12 mouse cellular contexts compared by ENCODE assay signal in genomic region chr7:99128020-99128950, GRCm38 (mm10). TPM values are rescaled to one million over a fixed set of nuclear protein-coding genes. Genes with fewer than 3 reads are reported as not detected.
A peak's percentile ranks its signal among the peaks of the same experiment; 100 is the strongest.
DNase-seq lines count a peak whose midpoint lies in the region; ATAC-seq and TF ChIP-seq lines count a peak whose summit lies in the region.
"Had no signal": no experiment of that assay in that cellular context is flagged by ENCODE, and none has a peak within 500 bp of the region (broad histone marks: within the 10 kb centered on the region; RNA-seq: fewer than 3 reads in every experiment).

No protein-coding gene starts in this region.

- TF ChIP-seq CTCF in intestine, postnatal 0 days (IDR thresholded peaks at IDR 0.05; ENCODE audit: low read depth): no peak
- no peak for TF ChIP-seq CTCF in ES-Bruce4 (IDR thresholded peaks at IDR 0.05; ENCODE audit: low read depth, low read length)
- TF ChIP-seq CTCF in liver, postnatal 0 days (IDR thresholded peaks at IDR 0.05; ENCODE audit: low read depth): no peak

- no peak for DNase-seq in intestine, embryonic 14.5 days (ENCODE audit: low spot score)
- peak; percentile 53 for DNase-seq in embryonic facial prominence, embryonic 11.5 days (ENCODE audit: low spot score)
- no peak for DNase-seq in liver, postnatal 0 days
- no peak for DNase-seq in thymus, postnatal 36 days
- no peak for DNase-seq in right cerebral cortex, postnatal 25 days
- DNase-seq: kidney, adult 2 months had no signal

- peaks cover 67% of the 10 kb centered on the region for H3K4me1 ChIP-seq in intestine, embryonic 14.5 days (replicated peaks; ENCODE audit: control insufficient read depth, insufficient read depth, low read length)
- no peaks in the 10 kb centered on the region for H3K4me1 ChIP-seq in intestine, postnatal 0 days (replicated peaks; ENCODE audit: control insufficient read depth, insufficient read depth, low read length)
- H3K4me1 ChIP-seq in ES-Bruce4 (ENCODE audit: control insufficient read depth, insufficient read depth, low read length): no peaks in the 10 kb centered on the region
- peaks cover 9% of the 10 kb centered on the region for H3K4me1 ChIP-seq in embryonic facial prominence, embryonic 11.5 days (ENCODE audit: control insufficient read depth, insufficient read depth, low read length)
- peaks cover 61% of the 10 kb centered on the region for H3K4me1 ChIP-seq in liver, postnatal 0 days (ENCODE audit: insufficient read depth)

- no peak overlapping the region for H3K4me3 ChIP-seq in intestine, embryonic 14.5 days (ENCODE audit: low read depth, low read length)
- no peak overlapping the region for H3K4me3 ChIP-seq in intestine, postnatal 0 days (ENCODE audit: low read depth, low read length)
- H3K4me3 ChIP-seq in ES-Bruce4 (ENCODE audit: low read depth, low read length): peak overlapping the region; percentile 19; the same call in 1 of the 2 replicates
- no peak overlapping the region for H3K4me3 ChIP-seq in embryonic facial prominence, embryonic 11.5 days (ENCODE audit: low read depth, low read length)
- no peak overlapping the region for H3K4me3 ChIP-seq in liver, postnatal 0 days (ENCODE audit: low read depth, low read length)
- H3K4me3 ChIP-seq: neural tube, embryonic 13.5 days had no signal

- no peak for TF ChIP-seq POLR2A in ES-Bruce4 (IDR thresholded peaks at IDR 0.05; ENCODE audit: insufficient read depth, low read length)

- no peaks in the 10 kb centered on the region for H3K9me3 ChIP-seq in intestine, embryonic 14.5 days (ENCODE audit: control insufficient read depth, low read length)
- H3K9me3 ChIP-seq in intestine, postnatal 0 days (ENCODE audit: control insufficient read depth): no peaks in the 10 kb centered on the region
- no peaks in the 10 kb centered on the region for H3K9me3 ChIP-seq in ES-Bruce4 (replicated peaks; ENCODE audit: control insufficient read depth, insufficient read depth, low read length, poor library complexity, severe bottlenecking)
- H3K9me3 ChIP-seq in embryonic facial prominence, embryonic 11.5 days (replicated peaks; ENCODE audit: control insufficient read depth, low read length): no peaks in the 10 kb centered on the region
- peaks cover 6% of the 10 kb centered on the region; the same call in 1 of the 2 replicates for H3K9me3 ChIP-seq in liver, postnatal 0 days (ENCODE audit: low read length)
- H3K9me3 ChIP-seq: neural tube, embryonic 13.5 days had no signal

- 32% methylated on average over 10 of the region's 10 CpGs for WGBS in intestine, embryonic 14.5 days
- 40% methylated on average over 10 of the region's 10 CpGs for WGBS in intestine, postnatal 0 days
- 42% methylated on average over 10 of the region's 10 CpGs for WGBS in embryonic facial prominence, embryonic 11.5 days
- WGBS in liver, postnatal 0 days (ENCODE audit: insufficient replicate concordance): 54% methylated on average over 10 of the region's 10 CpGs

- peak; percentile 47 for ATAC-seq in intestine, embryonic 14.5 days (replicated peaks; ENCODE audit: low FRiP score, low TSS enrichment, low read depth)
- ATAC-seq in intestine, postnatal 0 days: no peak
- ATAC-seq in embryonic facial prominence, embryonic 11.5 days (replicated peaks; ENCODE audit: insufficient number of reproducible peaks, low FRiP score, low TSS enrichment, low read depth): peak; percentile 68
- ATAC-seq in liver, postnatal 0 days: no peak
- no peak for ATAC-seq in inflammation-experienced regulatory T-cells, adult 6 months
- ATAC-seq: forebrain, embryonic 16.5 days had no signal

- no peaks in the 10 kb centered on the region for H3K27me3 ChIP-seq in intestine, embryonic 14.5 days (replicated peaks; ENCODE audit: control insufficient read depth, insufficient read depth, low read length)
- no peaks in the 10 kb centered on the region for H3K27me3 ChIP-seq in intestine, postnatal 0 days (replicated peaks; ENCODE audit: control insufficient read depth, insufficient read depth, low read length)
- H3K27me3 ChIP-seq in ES-Bruce4 (ENCODE audit: control insufficient read depth, insufficient read depth, low read length, poor library complexity, severe bottlenecking): no peaks in the 10 kb centered on the region
- no peaks in the 10 kb centered on the region for H3K27me3 ChIP-seq in embryonic facial prominence, embryonic 11.5 days (ENCODE audit: control insufficient read depth, insufficient read depth, low read length)
- H3K27me3 ChIP-seq in liver, postnatal 0 days (ENCODE audit: insufficient read depth, low read length): no peaks in the 10 kb centered on the region
- H3K27me3 ChIP-seq: neural tube, embryonic 13.5 days had no signal

- no peak overlapping the region for H3K4me2 ChIP-seq in intestine, embryonic 14.5 days (ENCODE audit: low read length)
- no peak overlapping the region for H3K4me2 ChIP-seq in intestine, postnatal 0 days (replicated peaks; ENCODE audit: low read depth)
- no peak overlapping the region for H3K4me2 ChIP-seq in embryonic facial prominence, embryonic 11.5 days (ENCODE audit: low read depth, low read length)
- peak overlapping the region; percentile 26; the same call in 1 of the 2 replicates for H3K4me2 ChIP-seq in liver, postnatal 0 days (ENCODE audit: low read depth, low read length)
- H3K4me2 ChIP-seq: neural tube, embryonic 13.5 days had no signal

- no peak overlapping the region for H3K9ac ChIP-seq in intestine, embryonic 14.5 days (ENCODE audit: low read length)
- H3K9ac ChIP-seq in intestine, postnatal 0 days (ENCODE audit: low read depth, low read length): no peak overlapping the region
- H3K9ac ChIP-seq in ES-Bruce4 (ENCODE audit: low read depth, poor library complexity, severe bottlenecking): peak overlapping the region; percentile 67; the same call in 1 of the 2 replicates
- H3K9ac ChIP-seq in embryonic facial prominence, embryonic 11.5 days (replicated peaks; ENCODE audit: low read length): no peak overlapping the region
- H3K9ac ChIP-seq in liver, postnatal 0 days (replicated peaks): no peak overlapping the region
- H3K9ac ChIP-seq: liver, embryonic 14.5 days; neural tube, embryonic 13.5 days had no signal

- H3K27ac ChIP-seq in intestine, embryonic 14.5 days (ENCODE audit: low read depth): no peak overlapping the region
- no peak overlapping the region for H3K27ac ChIP-seq in intestine, postnatal 0 days (ENCODE audit: low read depth, low read length)
- H3K27ac ChIP-seq in ES-Bruce4 (ENCODE audit: insufficient read depth, low read length): peak overlapping the region; percentile 14
- peak overlapping the region; percentile 76 for H3K27ac ChIP-seq in embryonic facial prominence, embryonic 11.5 days (replicated peaks; ENCODE audit: low read depth, low read length)
- H3K27ac ChIP-seq in liver, postnatal 0 days (ENCODE audit: low read depth): no peak overlapping the region
- H3K27ac ChIP-seq: liver, embryonic 14.5 days had no signal

- no peaks in the 10 kb centered on the region for H3K36me3 ChIP-seq in intestine, embryonic 14.5 days (ENCODE audit: control insufficient read depth, insufficient read depth, low read length)
- H3K36me3 ChIP-seq in intestine, postnatal 0 days (ENCODE audit: control insufficient read depth, insufficient read depth): no peaks in the 10 kb centered on the region
- H3K36me3 ChIP-seq in ES-Bruce4 (ENCODE audit: control insufficient read depth, insufficient read depth, low read length, poor library complexity, severe bottlenecking): no peaks in the 10 kb centered on the region
- no peaks in the 10 kb centered on the region for H3K36me3 ChIP-seq in embryonic facial prominence, embryonic 11.5 days (replicated peaks; ENCODE audit: control insufficient read depth, insufficient read depth, low read depth, low read length)
- H3K36me3 ChIP-seq in liver, postnatal 0 days (replicated peaks; ENCODE audit: insufficient read depth, low read length): no peaks in the 10 kb centered on the region

- no peak for TF ChIP-seq EP300 in ES-Bruce4 (IDR thresholded peaks at IDR 0.05; ENCODE audit: insufficient read depth, low read depth, low read length)
- TF ChIP-seq EP300 in liver, postnatal 0 days (IDR thresholded peaks at IDR 0.05; ENCODE audit: low read depth): no peak

RNA-seq across cellular contexts. Expression of gene Uvrag, which starts 12.7 kb away (rescaled TPM):
- polyA plus RNA-seq in intestine, embryonic 14.5 days (2014; fragmentation: Nextera tagmentation; extraction: Ambion mirVana): 23.2 and 25.8 TPM in 2 replicates
- 12.0 and 17.4 TPM in 2 replicates for polyA plus RNA-seq in intestine, postnatal 0 days (2015; fragmentation: Nextera tagmentation; extraction: Ambion mirVana)
- 16.1 and 16.9 TPM in 2 replicates for polyA plus RNA-seq in ES-Bruce4 (2011; ENCODE audit: insufficient read depth, insufficient read length, low read depth, missing spikeins)
- polyA plus RNA-seq in embryonic facial prominence, embryonic 11.5 days (2014; fragmentation: Nextera tagmentation; extraction: Ambion mirVana): 11.1 and 15.5 TPM in 2 replicates
- polyA plus RNA-seq in liver, postnatal 0 days (2015; fragmentation: Nextera tagmentation; extraction: Ambion mirVana): 9.4 and 11.9 TPM in 2 replicates
- 1 to 10 TPM; 5.7 to 9.7 (median 7.0) TPM for polyA plus RNA-seq in inflammation-experienced regulatory T-cells, adult 6 months (2017; shearing (Covaris generic))

RNA-seq across cellular contexts. Expression of gene Dgat2, which starts 54.2 kb away (rescaled TPM):
- polyA plus RNA-seq in intestine, embryonic 14.5 days (2014; fragmentation: Nextera tagmentation; extraction: Ambion mirVana): 40.8 and 44.2 TPM in 2 replicates
- polyA plus RNA-seq in intestine, postnatal 0 days (2015; fragmentation: Nextera tagmentation; extraction: Ambion mirVana): 1,614 and 1,691 TPM in 2 replicates
- 1.6 and 2.1 TPM in 2 replicates for polyA plus RNA-seq in ES-Bruce4 (2011; ENCODE audit: insufficient read depth, insufficient read length, low read depth, missing spikeins)
- polyA plus RNA-seq in embryonic facial prominence, embryonic 11.5 days (2014; fragmentation: Nextera tagmentation; extraction: Ambion mirVana): 9.4 and 12.1 TPM in 2 replicates
- 226 and 249 TPM in 2 replicates for polyA plus RNA-seq in liver, postnatal 0 days (2015; fragmentation: Nextera tagmentation; extraction: Ambion mirVana)
- 1 to 10 TPM in 1 of 3 experiments, under 1 TPM in 2; 0.54 to 1.8 (median 0.91) TPM for polyA plus RNA-seq in inflammation-experienced regulatory T-cells, adult 6 months (2017; shearing (Covaris generic))

Comparison
In these comparisons a context has a peak if more than half of its experiments do, and no peak if none do; other contexts are left out.
1. ATAC-seq: peak in intestine, embryonic 14.5 days (single experiment) and embryonic facial prominence, embryonic 11.5 days (single experiment); none in intestine, postnatal 0 days (single experiment), liver, postnatal 0 days (single experiment) and inflammation-experienced regulatory T-cells, adult 6 months (single experiment).
2. H3K27ac ChIP-seq: peak in ES-Bruce4 (single experiment) and embryonic facial prominence, embryonic 11.5 days (single experiment); none in intestine, embryonic 14.5 days (single experiment), intestine, postnatal 0 days (single experiment) and liver, postnatal 0 days (single experiment).